Mouse (Mus musculus) cerebellum, postnatal 10 days (tissue): ENCODE measurements around the gene Sh3pxd2a.

Experiments
- DNase-seq, 2 experiments: peaks; one replicate each; pipeline ENCODE4 v3.0.0; 2021; ENCODE audit warnings: mixed read lengths in 2 of 2

Sh3pxd2a gene

GRCm38 (mm10) chr19:47222841-47223557 is 241.2 kb downstream of the Sh3pxd2a start:
- DNase-seq, result peak in 1 of 2 experiments; percentile 36

- DNase-seq, result peak; percentile 72 to 74
Measured at GRCm38 (mm10) chr19:47222154-47222840, 241.9 kb downstream of the Sh3pxd2a start.

GRCm38 (mm10) chr19:47221500-47222153 is 242.6 kb downstream of the Sh3pxd2a start:
- peak in 1 of 2 experiments; percentile 38 for DNase-seq

- no peak for DNase-seq
Measured at GRCm38 (mm10) chr19:47221006-47221405, 243.2 kb downstream of the Sh3pxd2a start.

GRCm38 (mm10) chr19:47220232-47220631 is 244.0 kb downstream of the Sh3pxd2a start:
- DNase-seq, result no peak

GRCm38 (mm10) chr19:47219622-47220021 is 244.6 kb downstream of the Sh3pxd2a start:
- DNase-seq, result no peak

- DNase-seq, result no peak
Measured at GRCm38 (mm10) chr19:47216766-47217165, 247.4 kb downstream of the Sh3pxd2a start.

GRCm38 (mm10) chr19:47213470-47213869 is 250.7 kb downstream of the Sh3pxd2a start:
- peak; percentile 47 to 63 for DNase-seq

GRCm38 (mm10) chr19:47212401-47212800 is 251.8 kb downstream of the Sh3pxd2a start:
- no peak for DNase-seq

- DNase-seq, result peak; percentile 90 to 92
Measured at GRCm38 (mm10) chr19:47211609-47212312, 252.4 kb downstream of the Sh3pxd2a start.

- DNase-seq, result no peak
Measured at GRCm38 (mm10) chr19:47210432-47210831, 253.8 kb downstream of the Sh3pxd2a start.
